Mouse (Mus musculus) liver, adult 2 months (tissue): ENCODE data around the gene Olfr1441.

Experiments
- CTCF ChIP-seq: fragments of 200-500 bp; IDR thresholded peaks from 2 replicates; pipeline ENCODE4 v1.5.1; 2011; ENCODE audit warnings: low read depth, low read length, control low read depth
- POLR2A ChIP-seq: fragments of 200-500 bp; IDR thresholded peaks from 2 replicates; pipeline ENCODE4 v1.6.1; 2011; ENCODE audit warnings: low read length, control low read depth; ENCODE audit not compliant: insufficient read depth; ENCODE audit errors: extremely low read depth

DNA sequence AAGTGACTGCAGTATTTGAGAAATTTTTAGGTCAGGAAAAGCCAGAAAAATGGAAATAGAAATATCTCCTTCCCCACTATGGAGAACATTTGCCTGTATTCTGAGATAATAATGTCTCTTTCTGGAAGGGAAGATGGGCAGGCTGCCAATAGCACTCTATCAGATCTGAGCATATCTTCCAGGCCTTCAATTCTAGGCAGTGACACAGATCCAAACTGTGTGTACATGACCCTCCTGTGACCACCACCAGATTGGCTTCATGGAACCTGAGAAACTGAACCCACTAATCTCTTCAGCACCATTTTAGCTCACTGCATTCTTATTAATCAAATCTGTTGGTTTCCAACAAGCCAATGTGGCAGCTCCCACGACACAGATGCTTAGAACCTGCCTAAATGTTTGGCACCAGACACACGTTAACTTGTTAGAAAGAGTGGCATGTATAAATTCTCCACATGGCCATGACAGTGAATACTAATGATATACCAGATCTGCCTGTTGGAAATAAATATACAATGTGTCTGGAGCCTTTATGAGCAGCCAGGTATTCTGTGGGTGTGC is 42.7 kb upstream of the Olfr1441 start:
- TF ChIP-seq CTCF (no peak), POLR2A (no peak)
